Mouse (Mus musculus): ENCODE measurements around the gene Alpl. TPM values are rescaled to one million over a fixed set of nuclear protein-coding genes. Genes with fewer than 3 reads are reported as not detected.

The Alpl gene
- polyA plus RNA-seq, 1 experiment = 569 TPM

DNA sequence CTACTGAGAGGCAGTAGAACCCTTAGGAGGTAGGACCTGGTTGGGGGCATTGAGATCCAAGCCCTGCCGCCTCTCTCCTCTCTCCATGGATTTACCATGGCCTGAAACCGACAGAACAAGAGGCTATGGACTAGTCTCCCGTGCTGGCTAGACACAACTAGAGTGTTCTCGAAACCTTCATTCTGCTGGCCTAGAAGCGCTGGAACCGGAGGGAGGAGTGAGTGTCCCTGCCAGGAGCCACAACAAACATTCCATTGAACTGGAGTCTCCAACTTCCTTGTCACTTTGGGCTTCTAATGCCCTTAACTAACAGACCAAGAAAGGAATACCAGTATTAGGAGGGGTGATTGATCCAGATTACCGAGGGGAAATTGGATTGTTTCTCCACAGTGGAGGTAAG is 20.0 kb upstream of the Alpl start:
- no peak overlapping the region for H3K27ac ChIP-seq (ENCODE audit: insufficient read depth, low read depth, low read length)
- no peak for TF ChIP-seq CTCF (conservative IDR thresholded peaks at IDR 0.05; ENCODE audit: insufficient read depth, insufficient read length, low read depth, low read length)
- TF ChIP-seq POLR2A (IDR thresholded peaks at IDR 0.05; ENCODE audit: low read depth, low read length) = no peak
- WGBS = 68% methylated on average over 7 of the region's 7 CpGs
- no peaks in the 10 kb centered on the region for H3K4me1 ChIP-seq (ENCODE audit: control insufficient read depth, insufficient read depth, low read length)
- H3K27me3 ChIP-seq (replicated peaks; ENCODE audit: control insufficient read depth, insufficient read depth, low read length) = no peaks in the 10 kb centered on the region
- no peak overlapping the region for H3K4me3 ChIP-seq (ENCODE audit: insufficient read depth, low read depth, low read length)
- no peak for DNase-seq
- no peaks in the 10 kb centered on the region for H3K36me3 ChIP-seq (ENCODE audit: control insufficient read depth, insufficient read depth, low read length)

DNA sequence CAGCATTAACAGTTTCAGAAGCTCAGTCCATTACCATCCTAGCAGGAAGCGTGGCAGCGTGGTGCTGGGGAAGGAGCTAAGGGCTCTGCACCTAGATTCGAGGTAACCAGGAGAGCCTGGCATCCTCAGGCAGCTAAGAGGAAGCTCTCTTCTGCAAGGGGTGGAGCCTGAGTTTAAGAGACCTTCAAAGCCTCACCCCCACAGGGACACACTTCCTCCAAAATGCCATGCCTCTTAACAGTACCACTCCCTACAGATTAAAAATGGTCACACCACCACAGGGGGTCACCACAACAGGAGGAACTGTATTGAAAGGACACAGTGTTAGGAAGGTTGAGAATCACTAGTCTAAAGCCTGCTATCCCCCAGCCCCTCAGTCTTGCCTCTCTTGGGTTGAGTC is 19.3 kb upstream of the Alpl start:
- H3K36me3 ChIP-seq (ENCODE audit: control insufficient read depth, insufficient read depth, low read length) = no peaks in the 10 kb centered on the region
- H3K27ac ChIP-seq (ENCODE audit: insufficient read depth, low read depth, low read length) = no peak overlapping the region
- H3K4me1 ChIP-seq (ENCODE audit: control insufficient read depth, insufficient read depth, low read length) = no peaks in the 10 kb centered on the region
- no peak for TF ChIP-seq CTCF (conservative IDR thresholded peaks at IDR 0.05; ENCODE audit: insufficient read depth, insufficient read length, low read depth, low read length)
- TF ChIP-seq POLR2A (IDR thresholded peaks at IDR 0.05; ENCODE audit: low read depth, low read length) = no peak
- H3K4me3 ChIP-seq (ENCODE audit: insufficient read depth, low read depth, low read length) = no peak overlapping the region
- WGBS = 84% methylated on average over 3 of the region's 3 CpGs
- DNase-seq = no peak
- H3K27me3 ChIP-seq (replicated peaks; ENCODE audit: control insufficient read depth, insufficient read depth, low read length) = no peaks in the 10 kb centered on the region

DNA sequence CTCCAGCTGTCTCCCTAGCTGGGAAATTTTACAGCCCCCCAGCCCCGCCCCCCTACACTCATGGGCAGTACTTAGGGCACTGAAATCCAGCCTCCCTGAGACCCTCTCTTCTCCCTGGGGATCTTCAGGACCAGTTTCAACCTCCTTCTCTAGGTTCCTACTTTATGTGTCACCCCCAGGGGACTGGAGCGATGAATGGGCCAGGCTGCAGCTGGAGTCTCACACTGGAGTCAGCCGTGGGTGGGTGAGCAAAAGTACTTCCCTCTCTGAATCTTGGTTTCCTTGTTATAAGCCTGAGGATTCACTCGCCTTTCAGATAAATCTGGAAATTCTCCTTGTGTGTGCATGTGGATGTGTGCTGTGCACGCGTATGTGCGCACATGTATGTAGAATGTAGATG is 18.0 kb upstream of the Alpl start:
- TF ChIP-seq CTCF (conservative IDR thresholded peaks at IDR 0.05; ENCODE audit: insufficient read depth, insufficient read length, low read depth, low read length) (no peak), POLR2A (IDR thresholded peaks at IDR 0.05; ENCODE audit: low read depth, low read length) (no peak)
- H3K4me3 ChIP-seq (ENCODE audit: insufficient read depth, low read depth, low read length) = no peak overlapping the region
- DNase-seq = no peak
- no peaks in the 10 kb centered on the region for H3K27me3 ChIP-seq (replicated peaks; ENCODE audit: control insufficient read depth, insufficient read depth, low read length)
- 83% methylated on average over 7 of the region's 7 CpGs for WGBS
- H3K36me3 ChIP-seq (ENCODE audit: control insufficient read depth, insufficient read depth, low read length) = no peaks in the 10 kb centered on the region
- no peak overlapping the region for H3K27ac ChIP-seq (ENCODE audit: insufficient read depth, low read depth, low read length)
- H3K4me1 ChIP-seq (ENCODE audit: control insufficient read depth, insufficient read depth, low read length) = no peaks in the 10 kb centered on the region

GRCm38 (mm10) chr4:137812946-137813708 is 16.9 kb upstream of the Alpl start:
- Histone ChIP-seq H3K4me3 (ENCODE audit: insufficient read depth, low read depth, low read length) (no peak overlapping the region), H3K27ac (ENCODE audit: insufficient read depth, low read depth, low read length) (no peak overlapping the region), H3K27me3 (replicated peaks; ENCODE audit: control insufficient read depth, insufficient read depth, low read length) (no peaks in the 10 kb centered on the region), H3K4me1 (ENCODE audit: control insufficient read depth, insufficient read depth, low read length) (no peaks in the 10 kb centered on the region), H3K36me3 (ENCODE audit: control insufficient read depth, insufficient read depth, low read length) (no peaks in the 10 kb centered on the region)
- no peak for TF ChIP-seq CTCF (conservative IDR thresholded peaks at IDR 0.05; ENCODE audit: insufficient read depth, insufficient read length, low read depth, low read length)
- no peak for TF ChIP-seq POLR2A (IDR thresholded peaks at IDR 0.05; ENCODE audit: low read depth, low read length)
- 77% methylated on average over 13 of the region's 13 CpGs for whole genome bisulfite sequencing
- DNase-seq = no peak

DNA sequence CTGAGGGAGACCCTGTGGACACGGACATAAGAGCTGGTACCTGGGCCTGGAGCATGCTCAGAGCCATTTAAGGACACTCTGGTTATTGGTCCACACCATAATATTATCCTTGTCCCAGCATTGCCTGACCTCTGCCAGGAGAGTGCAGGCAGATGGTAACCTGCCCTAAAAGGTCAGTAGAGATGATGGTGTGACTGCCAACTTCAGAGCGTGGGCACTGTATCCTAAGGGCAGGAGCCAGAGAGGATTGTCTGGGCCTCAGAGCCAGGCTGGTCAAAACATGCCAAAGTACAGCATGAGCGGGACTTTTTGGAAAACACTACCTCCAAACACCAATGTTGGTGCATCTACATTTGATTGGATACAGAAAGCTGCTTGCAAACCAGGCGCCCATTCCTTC is 13.8 kb upstream of the Alpl start:
- WGBS = 79% methylated on average over 4 of the region's 4 CpGs
- no peak overlapping the region for H3K27ac ChIP-seq (ENCODE audit: insufficient read depth, low read depth, low read length)

DNA sequence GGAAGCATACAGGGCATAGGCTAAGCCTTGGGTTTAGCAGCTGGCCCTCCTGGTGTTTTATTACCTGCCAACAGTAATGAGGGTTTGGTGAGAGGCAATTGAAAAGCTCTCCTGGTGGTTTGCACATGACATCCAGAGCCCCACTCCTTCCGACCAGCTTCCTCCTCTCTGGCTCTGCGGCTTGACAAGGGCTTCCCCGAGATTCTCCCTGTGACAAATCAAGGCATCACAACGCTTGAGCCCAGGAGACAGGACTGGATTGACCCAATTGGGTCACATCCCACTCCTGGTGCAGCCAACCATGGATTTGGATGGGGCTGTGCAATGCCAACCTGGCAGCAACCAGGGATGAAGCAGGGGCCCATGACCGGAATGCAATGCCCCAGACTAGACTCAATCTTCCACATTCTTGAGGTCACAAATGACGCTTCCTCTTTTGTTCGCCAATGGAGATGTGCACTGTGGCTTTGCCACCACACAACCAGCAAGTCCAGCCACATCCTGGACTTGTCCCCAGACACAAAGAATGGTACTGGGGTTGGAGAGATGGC is 11.2 kb upstream of the Alpl start:
- Histone ChIP-seq H3K4me3 (ENCODE audit: insufficient read depth, low read depth, low read length) (no peak overlapping the region), H3K4me1 (ENCODE audit: control insufficient read depth, insufficient read depth, low read length) (no peaks in the 10 kb centered on the region), H3K27me3 (replicated peaks; ENCODE audit: control insufficient read depth, insufficient read depth, low read length) (no peaks in the 10 kb centered on the region), H3K36me3 (ENCODE audit: control insufficient read depth, insufficient read depth, low read length) (no peaks in the 10 kb centered on the region), H3K27ac (ENCODE audit: insufficient read depth, low read depth, low read length) (no peak overlapping the region)
- no peak for TF ChIP-seq CTCF (conservative IDR thresholded peaks at IDR 0.05; ENCODE audit: insufficient read depth, insufficient read length, low read depth, low read length)
- no peak for TF ChIP-seq POLR2A (IDR thresholded peaks at IDR 0.05; ENCODE audit: low read depth, low read length)
- WGBS = 43% methylated on average over 7 of the region's 7 CpGs
- DNase-seq = peak; percentile 65

More for the DNA sequence above, 13.8 kb upstream of the Alpl start:
- no peaks in the 10 kb centered on the region for H3K36me3 ChIP-seq (ENCODE audit: control insufficient read depth, insufficient read depth, low read length)
- TF ChIP-seq POLR2A (IDR thresholded peaks at IDR 0.05; ENCODE audit: low read depth, low read length) (no peak), CTCF (conservative IDR thresholded peaks at IDR 0.05; ENCODE audit: insufficient read depth, insufficient read length, low read depth, low read length) (no peak)
- no peaks in the 10 kb centered on the region for H3K4me1 ChIP-seq (ENCODE audit: control insufficient read depth, insufficient read depth, low read length)
- no peak for DNase-seq
- H3K4me3 ChIP-seq (ENCODE audit: insufficient read depth, low read depth, low read length) = no peak overlapping the region
- H3K27me3 ChIP-seq (replicated peaks; ENCODE audit: control insufficient read depth, insufficient read depth, low read length) = no peaks in the 10 kb centered on the region

DNA sequence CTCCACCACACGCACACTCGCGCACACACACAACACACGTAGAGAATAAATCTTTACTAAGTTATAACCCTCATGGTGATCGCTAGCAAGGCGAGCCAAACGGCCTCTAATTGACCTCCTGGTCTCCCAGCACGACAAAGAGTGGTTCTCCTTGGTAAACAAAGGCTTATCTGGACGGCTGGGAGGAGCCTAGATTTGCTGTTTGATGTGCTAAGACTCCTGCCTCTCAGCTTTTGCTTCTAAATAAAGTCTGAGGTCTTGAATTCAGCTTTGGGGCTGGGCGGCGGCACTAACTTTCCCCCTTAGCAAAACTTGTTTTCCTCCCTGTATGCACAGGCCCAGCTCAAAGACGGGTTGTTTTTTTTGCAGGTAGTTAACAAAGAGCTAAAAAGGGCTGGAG is 5.0 kb upstream of the Alpl start:
- H3K27me3 ChIP-seq (replicated peaks; ENCODE audit: control insufficient read depth, insufficient read depth, low read length) = no peaks in the 10 kb centered on the region
- no peaks in the 10 kb centered on the region for H3K36me3 ChIP-seq (ENCODE audit: control insufficient read depth, insufficient read depth, low read length)
- H3K4me3 ChIP-seq (ENCODE audit: insufficient read depth, low read depth, low read length) = no peak overlapping the region
- 72% methylated on average over 12 of the region's 12 CpGs for WGBS
- TF ChIP-seq POLR2A (IDR thresholded peaks at IDR 0.05; ENCODE audit: low read depth, low read length) = no peak
- no peak for DNase-seq
- no peaks in the 10 kb centered on the region for H3K4me1 ChIP-seq (ENCODE audit: control insufficient read depth, insufficient read depth, low read length)
- H3K27ac ChIP-seq (ENCODE audit: insufficient read depth, low read depth, low read length) = no peak overlapping the region

Measured in kidney, adult 2 months (tissue).